Mouse (Mus musculus) adrenal gland, adult 2 months (tissue): ENCODE data around the gene Tbx3. TPM values are rescaled to one million over a fixed set of nuclear protein-coding genes. Genes with fewer than 3 reads are reported as not detected.

Experiments
- DNase-seq: peaks from one replicate; pipeline ENCODE4 v3.0.0; 2021
- long read RNA-seq: library from polyadenylated mRNA; stranded (forward); transcript quantifications from one replicate; pipeline ENCODE4 v2.0.0, GENCODE M21; 2021
- polyA plus RNA-seq: library from polyadenylated mRNA; depleted of rRNA; stranded (reverse); fragments of >200 nt; gene quantifications from 2 replicates; pipeline ENCODE4 v1.2.3, GENCODE M21; 2012; rRNA removed
- total RNA-seq, 2 experiments: library from RNA; stranded (reverse); gene quantifications; 2 replicates each; pipeline ENCODE4 v1.2.3; 2021

Tbx3 gene
- total RNA-seq = 100 to 1,000 TPM; 285 to 315 TPM
- 854 and 965 TPM in 2 replicates for polyA plus RNA-seq
- long read RNA-seq, full-length matches to known transcripts = 51 of 125 reads
- long read RNA-seq, partial matches to known transcripts = 49 of 125 reads
- long read RNA-seq, other reads (novel, unspliced or antisense) = 25 of 125 reads

GRCm38 (mm10) chr5:119670566-119671108, at the start of gene Tbx3:
Tbx3 (plus strand) TSS chr5:119670669.
- peak; percentile 98 for DNase-seq

DNA sequence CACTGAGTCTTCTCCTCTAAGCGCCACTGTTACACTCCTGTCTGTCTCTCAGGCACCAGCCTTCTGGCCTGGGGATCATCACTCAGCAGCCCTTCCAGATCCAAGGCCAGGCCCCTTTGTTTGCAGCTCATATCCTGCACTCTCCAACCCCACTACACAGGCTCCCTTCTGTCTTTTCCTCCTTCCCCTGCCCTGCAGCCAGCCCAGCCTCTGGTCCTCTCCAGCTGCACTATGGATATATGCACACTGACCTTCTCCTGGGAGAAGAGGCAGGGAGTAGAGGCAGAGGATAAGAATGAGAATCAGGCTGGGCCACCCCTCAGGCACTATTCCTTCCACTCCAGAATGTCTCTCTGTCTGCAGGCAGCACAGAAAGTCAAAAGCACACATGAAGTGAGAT, 48.4 kb upstream of the Tbx3 start:
- DNase-seq = peak; percentile 51

DNA sequence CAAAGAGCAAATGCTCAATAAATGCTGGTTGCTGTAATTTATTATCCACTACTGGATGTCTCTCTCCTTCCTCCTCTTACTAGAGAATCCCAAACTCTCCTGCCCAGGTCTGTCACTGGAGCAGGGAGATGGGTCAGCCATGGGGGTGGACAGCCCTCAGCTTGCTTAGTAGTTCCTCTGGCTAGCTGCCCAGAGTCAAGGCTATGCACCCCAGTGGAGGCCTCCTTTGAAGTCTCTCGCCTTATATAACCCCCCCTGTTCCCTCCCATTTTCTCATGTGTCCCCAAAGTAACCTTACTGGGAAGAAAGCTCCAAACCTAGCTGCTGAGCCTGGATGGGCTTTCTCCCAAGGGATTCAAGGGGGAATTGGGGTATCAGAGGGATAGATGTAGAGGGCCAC, 45.9 kb upstream of the Tbx3 start:
- DNase-seq = peak; percentile 91

- peak; percentile 83 for DNase-seq
These were observed 44.9 kb upstream of the Tbx3 start for GRCm38 (mm10) chr5:119625603-119626002.

DNA sequence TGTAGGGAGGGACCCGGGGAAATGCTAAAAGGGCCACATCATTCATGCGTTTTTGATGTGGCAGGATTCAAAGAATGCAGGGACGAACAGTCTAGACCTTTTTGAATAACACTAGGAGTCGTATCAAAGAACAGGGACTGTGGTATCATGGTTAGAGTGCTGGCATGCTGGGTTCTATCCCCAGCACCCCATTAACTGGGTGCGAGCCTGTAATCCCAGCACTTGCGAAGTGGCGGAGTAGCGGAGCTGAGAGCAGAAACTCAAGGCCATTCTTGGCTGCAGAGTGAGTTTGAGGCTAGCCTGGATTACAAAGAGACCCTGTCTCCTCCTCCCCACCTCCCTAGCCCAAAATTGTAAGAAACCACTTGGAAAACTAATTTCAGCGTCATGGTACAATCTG, 44.3 kb upstream of the Tbx3 start:
- DNase-seq = peak; percentile 42

GRCm38 (mm10) chr5:119626662-119627061, 43.8 kb upstream of the Tbx3 start:
- peak; percentile 81 for DNase-seq

GRCm38 (mm10) chr5:119628100-119628499, 42.4 kb upstream of the Tbx3 start:
- no peak for DNase-seq

DNA sequence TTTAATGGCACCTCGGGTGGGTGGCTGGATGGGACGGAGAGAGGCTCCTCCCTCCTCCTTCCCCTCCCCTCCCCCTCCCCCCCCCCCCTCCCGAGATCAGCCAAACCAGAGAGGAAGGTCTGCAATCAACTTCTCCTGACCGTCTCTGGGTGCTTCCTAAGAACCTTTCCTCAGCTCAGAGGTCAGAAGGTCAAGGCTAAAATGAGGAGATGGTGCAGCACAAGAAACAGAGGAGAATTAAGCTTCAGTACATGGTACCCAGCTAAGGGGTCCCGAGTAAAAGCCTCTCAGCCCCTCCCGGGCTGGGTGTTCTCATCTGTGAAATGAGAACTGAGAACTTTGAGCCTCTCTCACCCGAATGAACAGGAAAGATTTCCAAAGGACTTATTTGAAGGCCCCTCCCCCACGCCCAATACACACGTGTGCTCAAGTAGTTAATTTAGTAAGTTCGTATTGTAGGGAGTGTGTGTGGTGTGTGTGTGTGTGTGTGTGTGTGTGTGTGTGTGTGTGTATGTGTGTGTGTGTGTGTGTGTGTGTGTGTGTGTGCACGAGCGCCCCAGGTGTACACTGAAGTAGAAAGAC, 41.6 kb upstream of the Tbx3 start:
- no peak for DNase-seq

DNA sequence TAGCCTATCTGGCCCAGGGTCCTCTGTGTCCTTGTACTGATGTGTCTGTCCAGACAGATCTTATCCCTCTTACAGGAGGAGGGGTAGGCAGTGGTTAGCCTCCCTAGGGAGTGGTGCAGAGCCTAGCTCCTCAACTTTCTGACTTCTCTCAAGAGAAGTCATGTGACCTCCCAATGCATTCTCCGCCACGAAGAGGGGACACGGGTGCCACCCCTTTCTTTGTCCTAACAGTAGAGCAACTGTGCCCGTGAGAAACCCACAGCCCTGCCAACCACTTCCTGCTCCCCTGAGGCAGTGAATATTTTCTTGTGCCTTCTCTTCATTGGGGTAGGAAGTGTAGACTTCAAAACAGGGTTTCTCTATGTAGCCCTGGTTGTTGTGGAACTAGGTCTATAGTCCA, 36.9 kb upstream of the Tbx3 start:
- no peak for DNase-seq

- peak; percentile 78 for DNase-seq
These were observed 35.6 kb upstream of the Tbx3 start for GRCm38 (mm10) chr5:119634861-119635260.

- DNase-seq = peak; percentile 73
These were observed 32.2 kb upstream of the Tbx3 start for GRCm38 (mm10) chr5:119638300-119638699.

DNA sequence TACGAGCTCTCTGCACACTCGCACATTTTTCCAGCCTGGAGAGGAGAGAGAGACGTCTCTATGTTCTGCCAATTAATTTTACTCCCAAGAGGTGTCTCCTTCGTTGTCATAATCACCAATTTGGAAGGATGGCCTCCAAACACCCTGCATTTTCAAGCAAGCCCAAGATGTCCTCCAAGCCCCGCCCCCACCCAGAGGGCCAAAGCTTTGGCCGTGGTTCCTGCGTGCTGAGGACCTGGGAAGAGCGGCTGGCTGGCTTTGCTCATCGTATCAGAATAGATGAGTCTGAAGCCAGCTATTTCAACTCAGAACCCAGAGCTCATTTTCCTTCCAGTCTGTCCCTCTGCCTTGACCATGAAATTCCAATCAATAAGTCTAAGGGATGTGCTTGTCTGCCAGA, 29.4 kb upstream of the Tbx3 start:
- no peak for DNase-seq

DNA sequence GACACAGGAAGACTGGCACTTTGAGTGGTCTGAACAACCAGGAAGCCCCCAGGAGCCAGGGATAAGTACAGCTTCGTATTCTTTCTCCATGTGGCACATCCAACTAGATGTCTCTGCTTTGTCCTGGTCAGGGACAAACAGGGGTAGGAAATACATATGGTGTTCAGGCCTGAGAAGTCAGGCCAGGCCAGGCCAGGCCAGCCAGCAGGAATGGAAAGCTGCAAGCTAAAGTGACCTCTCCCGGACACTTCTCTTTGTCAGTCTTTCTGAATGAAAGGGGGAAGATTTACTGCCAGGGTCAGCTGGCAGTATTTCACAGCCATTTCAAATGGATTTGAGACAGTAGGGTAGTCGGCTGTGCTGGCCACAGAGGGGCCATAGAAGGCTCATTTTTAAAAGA, 28.8 kb upstream of the Tbx3 start:
- peak; percentile 61 for DNase-seq

- DNase-seq = peak; percentile 58
These were observed 23.5 kb upstream of the Tbx3 start for GRCm38 (mm10) chr5:119646965-119647364.

GRCm38 (mm10) chr5:119651135-119651965, 19.1 kb upstream of the Tbx3 start:
- DNase-seq = no peak

DNA sequence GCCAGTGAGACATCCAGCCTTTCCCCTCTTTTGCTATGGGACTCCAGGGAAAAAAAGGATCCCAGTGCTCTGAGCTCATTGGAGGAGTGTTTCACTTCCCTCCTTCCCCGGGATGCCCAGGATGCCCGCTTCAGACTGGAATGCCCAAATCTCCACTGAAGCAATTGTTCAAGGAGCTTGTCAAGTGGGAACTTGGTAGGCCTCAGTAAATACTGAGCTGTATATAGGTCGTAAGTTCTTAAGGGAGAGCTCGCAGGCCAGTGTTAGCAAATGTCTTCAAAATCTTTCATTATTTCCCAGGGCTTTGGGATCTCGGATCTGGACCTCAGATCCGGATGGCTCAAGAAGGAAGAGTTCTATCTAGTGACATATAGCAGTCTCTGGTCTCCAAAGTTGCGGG, 14.1 kb upstream of the Tbx3 start:
- DNase-seq = no peak

DNA sequence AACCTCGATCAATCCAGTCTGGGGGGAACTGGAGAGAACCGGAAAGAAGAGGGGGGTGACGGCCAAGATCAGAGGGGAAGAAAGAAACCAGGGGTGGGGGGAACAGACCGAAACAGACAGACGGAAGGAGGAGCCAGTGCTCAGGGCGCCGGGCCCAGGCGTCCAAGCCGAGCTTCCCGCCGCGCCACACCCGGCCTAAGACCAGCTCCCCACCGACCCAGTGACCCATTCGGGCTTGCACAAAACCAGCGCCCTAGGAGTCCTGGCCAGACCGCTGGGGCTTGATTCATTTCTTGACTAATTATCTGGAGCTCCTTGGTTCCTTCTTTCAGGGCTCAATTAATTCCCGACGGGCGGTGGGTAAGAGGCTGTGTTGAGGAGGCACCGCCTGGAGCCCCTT, 13.6 kb upstream of the Tbx3 start:
- DNase-seq = no peak

- DNase-seq = no peak
These were observed 13.1 kb upstream of the Tbx3 start for GRCm38 (mm10) chr5:119657362-119657761.

- no peak for DNase-seq
These were observed 12.7 kb upstream of the Tbx3 start for GRCm38 (mm10) chr5:119657804-119658203.

DNA sequence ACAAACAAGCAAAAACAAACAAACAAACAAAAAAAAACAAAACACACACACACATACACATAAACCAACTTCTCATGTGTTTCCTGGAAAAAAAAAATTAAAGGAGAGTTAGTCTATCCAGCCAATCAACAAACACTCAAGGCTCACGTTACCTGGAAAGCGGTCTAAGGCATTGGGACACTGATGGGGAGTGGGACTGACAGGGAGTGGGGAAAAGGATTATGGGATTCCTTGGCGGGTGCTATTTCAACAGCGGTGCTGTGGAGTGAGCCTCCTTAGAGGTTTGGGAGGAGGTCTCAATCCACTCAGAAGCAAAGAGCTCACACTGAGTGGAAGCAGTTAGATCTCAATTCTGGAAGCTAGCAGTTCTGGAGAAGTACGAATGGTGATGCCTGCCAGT, 12.1 kb upstream of the Tbx3 start:
- no peak for DNase-seq

DNA sequence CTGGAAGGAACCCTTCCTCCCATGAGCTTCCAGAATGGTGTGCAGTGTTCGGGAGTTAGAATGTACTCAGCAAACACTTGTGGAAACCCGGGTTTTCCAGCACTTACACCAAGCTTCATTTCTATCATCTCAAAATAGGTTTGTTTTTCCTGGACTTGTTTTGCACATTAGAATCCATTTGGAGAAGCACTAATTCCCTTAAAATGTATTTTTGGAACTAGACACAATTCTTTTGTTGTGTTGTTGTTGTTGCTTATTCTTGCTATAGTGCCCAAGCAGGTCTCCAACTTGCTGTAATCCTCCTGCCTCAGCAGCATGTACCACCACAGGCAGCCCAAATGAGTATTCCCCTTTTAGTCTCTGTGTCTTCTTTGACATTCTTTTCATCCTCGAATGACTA, 11.4 kb upstream of the Tbx3 start:
- no peak for DNase-seq

- DNase-seq = no peak
These were observed 9.7 kb upstream of the Tbx3 start for GRCm38 (mm10) chr5:119660526-119661410.
